Mouse (Mus musculus) lung, embryonic 16.5 days (tissue): ENCODE data around the gene Mcub. TPM values are rescaled to one million over a fixed set of nuclear protein-coding genes. Genes with fewer than 3 reads are reported as not detected.

ENCODE experiments used
- ATAC-seq: fragments of 200-750 bp; cut with Nextera tagmentation; 2 replicates; pipeline ENCODE4 v1.8.0; 2017; ENCODE audit warnings: low read depth, mild to moderate bottlenecking, moderate library complexity
- H3K27ac ChIP-seq: fragments of 300-500 bp; sonication (generic); 2 replicates; pipeline ENCODE4 v1.5.1; 2014; ENCODE audit warnings: mild to moderate bottlenecking, control low read depth, low read length
- H3K27me3 ChIP-seq: fragments of 300-500 bp; sonication (generic); 2 replicates; pipeline ENCODE4 v1.6.1; 2014; ENCODE audit warnings: low read depth, low read length, mixed read lengths; ENCODE audit not compliant: control insufficient read depth, insufficient read depth
- H3K36me3 ChIP-seq: fragments of 300-500 bp; sonication (generic); 2 replicates; pipeline ENCODE4 v1.6.1; 2014; ENCODE audit warnings: low read length; ENCODE audit not compliant: control insufficient read depth, insufficient read depth
- H3K4me1 ChIP-seq: fragments of 300-500 bp; sonication (generic); replicated peaks from 2 replicates; pipeline ENCODE4 v1.6.1; 2014; ENCODE audit warnings: low read length, mixed read lengths; ENCODE audit not compliant: control insufficient read depth, insufficient read depth
- H3K4me2 ChIP-seq: fragments of 300-500 bp; sonication (generic); 2 replicates; pipeline ENCODE4 v1.6.1; 2014; ENCODE audit warnings: low read depth, low read length, control low read depth
- H3K4me3 ChIP-seq: fragments of 300-500 bp; sonication (generic); 2 replicates; pipeline ENCODE4 v1.5.1; 2014; ENCODE audit warnings: mild to moderate bottlenecking, low read length, control low read depth
- H3K9ac ChIP-seq: fragments of 300-500 bp; sonication (generic); 2 replicates; pipeline ENCODE4 v1.6.1; 2014; ENCODE audit warnings: low read length, control low read depth
- H3K9me3 ChIP-seq: fragments of 300-500 bp; sonication (generic); 2 replicates; pipeline ENCODE4 v1.6.1; 2016; ENCODE audit warnings: low read length; ENCODE audit not compliant: control insufficient read depth
- WGBS: fragments of 180-500 bp; shearing (Covaris S2); extraction: QIAGEN DNeasy Blood & Tissue Kit; methylation state at CpG from one replicate; pipeline ENCODE4 v1.1.7; 2014; 5-methylcytosine and 5-hydroxymethylcytosine counted together
- polyA plus RNA-seq: library from polyadenylated mRNA; unstranded; fragments of >200 nt; fragmentation: Nextera tagmentation; extraction: Ambion mirVana; gene quantifications from 2 replicates; pipeline ENCODE4 v1.2.1, GENCODE M21; 2015

Gene Mcub
- polyA plus RNA-seq, 1 experiment from 2014 or later: 4.6 TPM

DNA sequence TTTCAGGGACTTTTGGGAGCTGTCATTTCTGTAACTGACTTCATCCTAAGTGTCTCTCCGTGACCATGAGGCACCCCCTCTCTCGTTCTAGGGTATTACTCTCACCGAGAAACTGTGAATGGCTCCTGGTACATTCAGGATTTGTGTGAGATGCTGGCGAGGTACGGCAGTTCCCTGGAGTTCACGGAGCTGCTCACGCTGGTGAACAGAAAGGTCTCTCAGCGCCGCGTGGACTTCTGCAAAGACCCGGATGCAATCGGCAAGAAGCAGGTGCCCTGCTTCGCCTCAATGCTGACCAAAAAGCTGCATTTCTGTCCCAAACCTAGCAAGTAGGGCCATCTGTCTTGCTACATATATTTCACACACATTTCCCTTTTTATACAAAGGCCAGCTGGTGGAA, 56.8 kb downstream of the Mcub start:
- WGBS: 91% methylated on average over 13 of the region's 13 CpGs
- ATAC-seq: no peak
- peaks cover 27% of the 10 kb centered on the region for H3K36me3 ChIP-seq
- H3K4me2 ChIP-seq: no peak overlapping the region
- H3K9me3 ChIP-seq: no peaks in the 10 kb centered on the region
- no peak overlapping the region for H3K4me3 ChIP-seq
- no peaks in the 10 kb centered on the region for H3K4me1 ChIP-seq
- H3K27me3 ChIP-seq: no peaks in the 10 kb centered on the region
- no peak overlapping the region for H3K27ac ChIP-seq
- H3K9ac ChIP-seq: no peak overlapping the region

DNA sequence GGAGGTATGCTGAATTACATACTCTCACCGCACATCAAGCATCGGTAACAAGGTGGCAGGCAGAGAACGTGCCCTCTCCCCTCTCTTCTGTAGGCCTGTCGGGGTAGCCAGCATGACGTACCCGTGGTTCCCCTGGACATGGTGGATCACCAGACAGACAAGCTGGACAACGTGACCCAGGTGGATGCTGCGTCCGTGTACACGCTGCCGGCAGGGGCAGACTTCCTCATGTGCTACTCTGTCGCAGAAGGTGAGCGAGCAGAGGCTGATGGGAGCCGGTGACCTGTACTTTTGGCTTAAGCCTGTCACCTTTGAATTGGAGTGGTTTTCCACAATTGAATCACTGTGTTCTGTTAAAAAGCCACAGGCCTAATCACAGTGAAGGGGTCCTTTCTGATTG, 58.0 kb downstream of the Mcub start:
- Histone ChIP-seq H3K36me3 (peaks cover 27% of the 10 kb centered on the region), H3K9ac (no peak overlapping the region), H3K4me3 (no peak overlapping the region), H3K9me3 (no peaks in the 10 kb centered on the region), H3K27me3 (no peaks in the 10 kb centered on the region), H3K4me2 (no peak overlapping the region), H3K27ac (no peak overlapping the region), H3K4me1 (no peaks in the 10 kb centered on the region)
- no peak for ATAC-seq
- WGBS: 90% methylated on average over 14 of the region's 14 CpGs

DNA sequence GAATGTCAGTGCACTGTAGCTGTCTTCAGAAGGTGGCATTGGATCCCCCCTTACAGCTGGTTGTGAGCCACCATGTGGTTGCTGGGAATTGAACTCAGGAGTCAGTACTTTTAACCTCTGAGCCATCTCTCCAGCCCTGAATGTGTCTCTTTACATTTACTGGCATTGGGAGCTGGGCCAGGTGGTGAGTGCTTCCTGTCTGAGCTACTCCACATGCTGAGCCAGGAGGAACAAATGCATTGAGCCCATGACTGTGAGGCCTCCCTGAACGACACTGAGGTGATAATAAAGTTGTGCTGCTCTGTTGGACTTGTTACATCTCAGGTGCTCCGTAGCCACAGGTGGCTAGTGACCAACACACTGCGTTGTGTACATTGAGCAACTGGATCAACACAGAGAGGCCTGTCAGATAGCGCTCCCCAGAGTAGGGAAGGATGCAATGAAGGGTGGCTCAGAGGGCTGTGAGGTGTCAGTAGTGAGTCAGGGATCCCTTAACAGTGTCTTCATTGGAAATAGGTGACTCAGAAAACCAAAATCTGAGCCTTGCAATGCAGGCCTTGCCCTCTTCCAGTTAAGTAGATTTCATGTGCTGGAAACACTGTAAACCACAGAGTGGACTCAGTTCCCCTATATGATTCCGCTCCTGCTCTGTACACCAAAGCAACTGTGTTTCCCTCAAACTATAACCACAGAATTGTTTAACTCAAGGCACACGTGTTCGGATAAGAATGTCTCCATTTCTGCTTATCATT, 65.4 kb downstream of the Mcub start:
- H3K27me3 ChIP-seq: no peaks in the 10 kb centered on the region
- H3K27ac ChIP-seq: no peak overlapping the region
- peaks cover 11% of the 10 kb centered on the region for H3K4me1 ChIP-seq
- H3K4me2 ChIP-seq: no peak overlapping the region
- no peak overlapping the region for H3K9ac ChIP-seq
- WGBS: 73% methylated on average over 7 of the region's 7 CpGs
- no peak overlapping the region for H3K4me3 ChIP-seq
- ATAC-seq: no peak
- no peaks in the 10 kb centered on the region for H3K9me3 ChIP-seq
- peaks cover 8% of the 10 kb centered on the region; the same call in 1 of the 2 replicates for H3K36me3 ChIP-seq

DNA sequence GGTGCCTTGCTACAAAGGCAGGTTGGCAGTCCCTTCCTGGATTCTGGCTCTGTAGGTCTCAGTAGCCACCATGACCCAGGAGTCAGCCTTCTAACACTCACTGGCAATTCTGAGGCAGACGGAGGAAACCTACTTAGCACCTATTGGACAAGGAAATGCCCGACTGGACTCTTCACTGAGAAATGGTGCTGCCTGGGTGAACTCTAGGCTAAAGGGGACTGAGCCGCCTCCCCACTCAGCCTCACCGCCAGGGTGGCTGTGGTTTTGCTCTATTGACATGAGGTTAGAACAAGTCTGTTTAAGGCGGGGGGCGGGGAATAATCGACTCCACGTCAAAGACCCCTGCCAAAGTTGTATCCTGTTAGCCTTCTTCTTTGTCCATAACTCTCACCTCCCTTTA, 66.1 kb downstream of the Mcub start:
- Histone ChIP-seq H3K4me1 (peaks cover 11% of the 10 kb centered on the region), H3K9me3 (no peaks in the 10 kb centered on the region), H3K36me3 (peaks cover 5% of the 10 kb centered on the region; the same call in 1 of the 2 replicates), H3K4me3 (no peak overlapping the region), H3K27ac (no peak overlapping the region), H3K4me2 (no peak overlapping the region), H3K27me3 (no peaks in the 10 kb centered on the region), H3K9ac (no peak overlapping the region)
- WGBS: 79% methylated on average over 8 of the region's 8 CpGs
- ATAC-seq: no peak

DNA sequence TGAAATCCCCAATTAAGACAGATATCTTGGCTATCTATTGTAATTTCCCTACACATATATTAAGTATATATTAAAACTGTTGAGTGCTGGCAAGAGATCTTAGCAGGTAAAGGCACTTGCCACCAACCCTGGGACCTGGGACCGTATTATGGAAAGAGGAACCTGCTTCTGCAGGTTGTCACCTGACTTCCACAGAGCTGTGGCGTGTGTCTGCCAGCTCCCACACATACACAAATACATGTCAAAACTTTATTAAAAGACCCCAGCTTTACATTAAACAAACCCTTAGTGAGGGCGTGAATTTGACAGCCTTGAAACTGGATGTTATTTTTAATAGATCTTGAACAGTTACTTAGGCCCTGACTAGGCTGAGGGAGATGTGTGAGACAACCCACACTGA, 66.6 kb downstream of the Mcub start:
- H3K9me3 ChIP-seq: no peaks in the 10 kb centered on the region
- H3K4me2 ChIP-seq: no peak overlapping the region
- no peaks in the 10 kb centered on the region; the same call in 1 of the 2 replicates for H3K36me3 ChIP-seq
- ATAC-seq: no peak
- peaks cover 11% of the 10 kb centered on the region for H3K4me1 ChIP-seq
- H3K4me3 ChIP-seq: no peak overlapping the region
- no peak overlapping the region for H3K9ac ChIP-seq
- 91% methylated on average over 3 of the region's 3 CpGs for WGBS
- no peak overlapping the region for H3K27ac ChIP-seq
- no peaks in the 10 kb centered on the region for H3K27me3 ChIP-seq

DNA sequence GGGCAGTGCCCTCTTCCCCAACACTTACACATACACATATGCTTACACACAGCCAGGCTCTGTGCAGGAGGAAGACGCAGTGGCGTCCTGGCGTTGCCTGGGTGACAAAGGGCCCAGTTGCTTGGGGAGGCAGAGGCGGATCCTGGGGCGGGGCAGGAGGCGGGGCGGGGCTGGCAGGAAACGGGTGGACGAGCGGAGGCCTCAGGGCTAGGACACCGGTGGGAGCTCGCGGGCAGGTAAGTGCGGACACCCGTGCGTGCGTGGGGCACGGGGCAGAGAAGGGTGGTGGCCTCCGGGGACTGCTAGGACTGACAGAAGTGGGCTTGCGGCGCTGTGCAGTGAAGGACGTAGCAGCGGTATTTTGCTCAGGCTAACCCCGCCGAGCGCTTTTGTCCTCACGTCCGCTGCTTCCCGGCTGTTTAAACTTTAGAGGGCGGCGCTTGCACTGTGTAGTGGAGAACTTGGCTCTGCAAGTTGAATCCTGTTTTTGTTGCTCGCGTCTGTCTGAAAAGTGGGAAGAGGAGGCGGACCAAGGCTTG, 68.7 kb downstream of the Mcub start, which contains the start of gene Casp6:
Casp6 (plus strand) TSS at position 155 of the 539 bp plus-strand sequence.
- peak; percentile 98 for ATAC-seq
- H3K9me3 ChIP-seq: no peaks in the 10 kb centered on the region
- H3K27me3 ChIP-seq: no peaks in the 10 kb centered on the region
- H3K4me1 ChIP-seq: peaks cover 11% of the 10 kb centered on the region
- peak within 1 kb of the TSS; percentile 82 for H3K27ac ChIP-seq
- peak within 1 kb of the TSS; percentile 75 for H3K4me3 ChIP-seq
- H3K36me3 ChIP-seq: no peaks in the 10 kb centered on the region
- 0% methylated on average over 34 of the region's 34 CpGs for WGBS
- H3K4me2 ChIP-seq: peak within 1 kb of the TSS; percentile 84
- peak within 1 kb of the TSS; percentile 81 for H3K9ac ChIP-seq

DNA sequence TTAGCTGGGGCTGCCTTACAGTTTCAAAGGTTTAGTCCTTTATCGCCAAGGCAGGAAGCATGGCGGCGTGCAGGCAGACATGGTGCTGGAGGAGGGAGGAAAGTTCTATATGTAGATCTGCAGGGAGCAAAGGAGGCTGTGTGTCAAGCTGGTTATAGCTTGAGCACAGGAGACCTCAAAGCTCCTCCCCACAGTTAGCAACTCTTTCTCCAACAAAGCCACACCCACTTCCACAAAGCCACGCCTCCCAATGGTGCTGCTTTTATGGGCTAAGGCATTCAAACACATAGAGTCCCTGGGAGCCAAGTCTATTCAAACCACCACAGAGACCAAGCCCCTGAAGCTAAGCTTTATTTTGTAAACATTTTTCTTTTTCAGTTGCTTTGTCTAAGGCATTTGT, 71.1 kb downstream of the Mcub start:
- peaks cover 11% of the 10 kb centered on the region for H3K4me1 ChIP-seq
- H3K36me3 ChIP-seq: no peaks in the 10 kb centered on the region
- H3K27me3 ChIP-seq: no peaks in the 10 kb centered on the region
- no peaks in the 10 kb centered on the region for H3K9me3 ChIP-seq
- ATAC-seq: no peak
- H3K27ac ChIP-seq: no peak overlapping the region
- H3K4me3 ChIP-seq: no peak overlapping the region
- 66% methylated on average over 4 of the region's 4 CpGs for WGBS
- no peak overlapping the region for H3K9ac ChIP-seq
- no peak overlapping the region for H3K4me2 ChIP-seq

DNA sequence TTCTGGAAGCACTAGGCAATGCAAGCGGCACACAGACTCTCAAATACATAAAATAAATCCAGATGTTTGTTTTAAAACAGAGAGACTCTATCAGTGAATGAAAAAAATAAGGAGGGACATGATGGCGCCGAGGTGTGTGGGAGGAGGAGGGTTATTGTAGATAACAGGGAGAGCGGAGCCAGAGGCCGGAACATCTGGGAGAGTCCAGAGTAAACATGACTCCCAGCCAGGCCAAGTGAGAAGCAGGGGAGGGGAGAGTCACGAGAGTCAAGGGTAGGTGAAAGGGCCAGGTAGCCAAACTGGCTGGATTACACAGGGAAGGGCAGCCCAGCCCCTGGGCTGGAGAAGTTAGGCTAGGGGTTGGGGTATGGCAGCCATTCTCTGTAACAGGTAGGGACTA, 73.4 kb downstream of the Mcub start:
- H3K4me1 ChIP-seq: no peaks in the 10 kb centered on the region; the same call in 1 of the 2 replicates
- H3K27me3 ChIP-seq: no peaks in the 10 kb centered on the region
- no peaks in the 10 kb centered on the region for H3K9me3 ChIP-seq
- no peak for ATAC-seq
- WGBS: 30% methylated on average over 6 of the region's 6 CpGs
- H3K27ac ChIP-seq: no peak overlapping the region
- no peak overlapping the region for H3K4me3 ChIP-seq
- H3K4me2 ChIP-seq: no peak overlapping the region
- H3K36me3 ChIP-seq: no peaks in the 10 kb centered on the region
- no peak overlapping the region for H3K9ac ChIP-seq

DNA sequence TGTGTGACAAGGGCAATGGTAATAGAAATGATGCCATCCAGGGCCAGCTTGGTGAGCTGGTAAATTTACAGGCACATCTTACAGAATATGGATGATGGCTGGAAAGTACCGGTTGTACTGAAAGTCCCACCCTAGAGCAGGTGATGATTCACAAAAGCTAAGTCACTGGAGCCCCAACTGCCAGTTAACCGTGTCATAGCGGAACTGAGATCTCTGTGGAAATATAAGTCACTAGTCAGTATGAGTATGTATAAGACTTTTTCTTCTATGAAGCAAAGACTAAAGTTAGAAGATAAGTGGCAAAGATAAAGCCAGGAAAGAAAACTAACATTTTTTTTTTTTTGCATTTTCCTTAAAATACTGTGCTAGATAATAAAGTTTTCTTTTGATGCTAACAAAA, 76.9 kb downstream of the Mcub start:
- no peaks in the 10 kb centered on the region for H3K4me1 ChIP-seq
- 95% methylated on average over 3 of the region's 3 CpGs for WGBS
- no peak overlapping the region for H3K4me2 ChIP-seq
- no peaks in the 10 kb centered on the region for H3K9me3 ChIP-seq
- no peaks in the 10 kb centered on the region for H3K27me3 ChIP-seq
- no peak overlapping the region for H3K27ac ChIP-seq
- no peaks in the 10 kb centered on the region for H3K36me3 ChIP-seq
- no peak overlapping the region for H3K4me3 ChIP-seq
- no peak overlapping the region for H3K9ac ChIP-seq
- ATAC-seq: no peak
